Mouse (Mus musculus) E14TG2a.4 (cell line): ENCODE data around the gene Camk1d.

Experiments
- CTCF ChIP-seq: conservative IDR thresholded peaks from 2 replicates; pipeline ENCODE4 v1.5.1; 2014; ENCODE audit warnings: low read length
- NANOG ChIP-seq: IDR thresholded peaks from 2 replicates; pipeline ENCODE4 v1.6.1; 2014; ENCODE audit warnings: borderline replicate concordance, low read length, mixed read lengths
- POU5F1 ChIP-seq: IDR thresholded peaks from 2 replicates; pipeline ENCODE4 v1.6.1; 2014; ENCODE audit warnings: low read length, borderline replicate concordance

- no peak for TF ChIP-seq CTCF
- no peak for TF ChIP-seq NANOG
- no peak for TF ChIP-seq POU5F1
Measured at GRCm38 (mm10) chr2:5672906-5673589, 41.3 kb downstream of the Camk1d start.
